Mouse (Mus musculus): ENCODE measurements at regions not wholly inside any gene's neighbourhood (a gene's known extent, or its start where the extent isn't known, plus 50 kb on each side); places are given as distances from the start of the nearest gene placed in this dataset.

DNA sequence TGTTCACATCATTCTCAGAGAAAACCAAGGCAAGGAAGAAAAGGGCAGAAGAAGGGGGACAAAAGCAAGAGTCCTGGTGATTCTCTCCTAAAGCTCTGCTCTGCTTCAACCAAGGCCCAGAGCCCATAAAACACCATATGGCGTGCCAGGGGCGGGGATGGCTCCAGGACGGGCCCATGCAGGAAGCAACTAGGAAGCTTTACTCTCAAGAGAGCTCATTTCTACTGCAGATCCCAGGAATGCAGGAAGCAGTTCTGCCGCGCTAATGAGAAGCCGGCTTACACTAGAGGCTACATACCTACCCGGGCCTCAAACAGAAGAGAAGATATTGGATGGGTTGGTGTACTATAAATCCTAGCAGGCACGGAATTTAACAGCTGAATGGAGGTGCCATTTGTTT lies 414.9 kb downstream of the Tns3 start:
- intact Hi-C loops (cut with DNase I), result loop anchor here (5.0 to 10.0 kb wide), 2 partner anchors 158 to 915 kb away; no protein-coding TSS in a partner anchor

DNA sequence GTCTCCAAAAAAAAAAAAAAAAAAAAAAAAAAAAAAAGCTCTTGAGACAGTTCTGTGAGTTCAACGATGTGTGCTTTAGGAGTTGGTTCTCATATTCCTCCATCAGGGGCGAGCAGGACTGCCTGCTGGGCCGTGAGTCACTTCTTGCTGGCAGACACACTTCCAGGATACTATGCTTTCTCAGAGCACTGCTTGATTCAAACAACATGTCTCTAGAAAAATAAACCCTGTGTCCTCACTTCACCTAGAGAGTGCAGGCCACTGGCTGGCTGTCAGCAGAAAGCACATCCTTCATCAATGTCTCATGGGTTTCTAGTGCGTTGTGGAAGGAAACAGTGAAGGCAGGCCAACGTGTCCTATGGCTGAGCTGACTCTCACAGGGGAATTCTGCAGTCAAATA lies 416.8 kb downstream of the Tns3 start:
- intact Hi-C loops (cut with DNase I), result loop anchor here (5.0 to 10.0 kb wide), 2 partner anchors 160 to 913 kb away; no protein-coding TSS in a partner anchor
- H3K27ac ChIP-seq, result no peak overlapping the region
- DNase-seq (ENCODE audit: extremely low spot score in 1 of 2, low spot score in 2 of 2), result no peak
- H3K4me3 ChIP-seq, result no peak overlapping the region
- no peak for TF ChIP-seq CTCF (IDR thresholded peaks at IDR 0.05)

More for the DNA sequence above, 414.9 kb downstream of the Tns3 start:
- TF ChIP-seq CTCF (IDR thresholded peaks at IDR 0.05), result no peak
- H3K4me3 ChIP-seq, result no peak overlapping the region
- no peak for DNase-seq (ENCODE audit: extremely low spot score in 1 of 2, low spot score in 2 of 2)
- no peak overlapping the region for H3K27ac ChIP-seq

DNA sequence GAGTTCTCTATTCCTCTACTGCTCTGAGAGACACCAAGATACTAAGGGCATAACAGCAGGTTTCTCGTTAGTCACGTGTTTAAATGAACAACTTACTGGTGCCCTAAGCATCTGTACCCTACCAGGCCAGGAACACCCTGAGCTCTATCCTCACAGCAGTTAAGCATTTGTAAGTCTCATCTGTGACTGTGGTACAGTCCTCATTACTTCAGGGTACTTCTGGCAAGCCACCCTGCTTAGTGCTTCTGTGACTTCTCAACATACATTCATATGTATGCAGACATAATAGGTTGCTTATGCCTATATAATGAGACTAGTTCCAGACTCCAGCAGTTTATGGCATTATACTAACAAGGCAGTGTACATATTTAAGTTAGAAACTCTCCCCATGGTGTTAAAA lies 417.3 kb downstream of the Tns3 start:
- Histone ChIP-seq H3K27ac (no peak overlapping the region), H3K4me3 (no peak overlapping the region)
- TF ChIP-seq CTCF (IDR thresholded peaks at IDR 0.05), result no peak
- DNase-seq (ENCODE audit: extremely low spot score in 1 of 2, low spot score in 2 of 2), result no peak
- intact Hi-C loops (cut with DNase I), result loop anchor here (5.0 to 10.0 kb wide), 2 partner anchors 160 to 912 kb away; no protein-coding TSS in a partner anchor

DNA sequence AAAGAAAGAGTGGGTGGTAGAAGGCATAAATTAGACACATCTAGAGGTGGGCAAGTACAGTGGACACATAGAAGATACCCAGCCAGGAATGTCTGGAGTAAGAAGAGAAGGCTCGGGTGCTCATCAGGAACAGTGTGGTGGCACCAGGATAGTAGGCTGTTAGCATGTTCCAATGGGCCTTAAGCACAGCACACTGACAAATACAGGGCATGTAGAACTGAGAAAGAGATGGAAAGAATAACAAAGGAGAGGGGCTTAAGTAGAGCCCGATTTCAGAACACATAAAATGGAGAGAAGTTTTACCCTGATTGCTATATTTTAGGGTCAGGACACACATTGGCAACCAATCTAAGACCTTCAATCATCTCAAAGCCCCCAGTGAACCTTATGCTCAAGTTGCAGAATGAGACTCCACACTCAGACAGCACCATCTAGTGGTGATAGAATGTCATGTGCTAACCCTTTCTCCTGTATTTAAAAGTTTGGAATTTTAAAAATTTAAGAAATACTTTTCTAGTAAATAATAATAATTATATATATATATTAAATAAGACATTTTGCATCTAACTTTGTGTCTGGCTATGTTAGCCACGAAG lies 418.8 kb downstream of the Tns3 start:
- H3K4me3 ChIP-seq, result no peak overlapping the region
- DNase-seq (ENCODE audit: extremely low spot score in 1 of 2, low spot score in 2 of 2), result no peak
- peak; percentile 76 for TF ChIP-seq CTCF (IDR thresholded peaks at IDR 0.05)
- no peak overlapping the region for H3K27ac ChIP-seq
- intact Hi-C loops (cut with DNase I), result loop anchor here (1.0 to 10.0 kb wide), 3 partner anchors 162 to 1030 kb away; no protein-coding TSS in a partner anchor

DNA sequence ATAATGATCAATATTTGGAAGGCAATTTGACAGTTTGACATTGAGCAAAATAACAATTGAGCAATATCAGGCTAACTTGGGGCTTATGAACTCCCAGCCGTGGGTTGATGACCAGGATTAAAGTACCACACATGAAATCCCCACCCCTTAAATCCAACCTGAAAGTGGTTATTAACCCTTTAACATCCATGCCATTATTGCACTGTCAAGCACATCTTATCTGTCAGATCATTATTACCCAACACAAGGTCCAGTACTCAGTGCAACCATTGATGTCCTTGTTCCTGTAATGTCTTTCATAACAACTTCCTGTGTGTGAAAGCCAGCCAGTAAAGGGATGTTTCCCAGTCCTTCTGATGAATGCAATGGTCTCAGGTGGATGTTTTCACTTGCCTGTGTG lies 425.8 kb downstream of the Tns3 start:
- DNase-seq (ENCODE audit: extremely low spot score in 1 of 2, low spot score in 2 of 2), result no peak
- Histone ChIP-seq H3K27ac (no peak overlapping the region), H3K4me3 (no peak overlapping the region)
- TF ChIP-seq CTCF (IDR thresholded peaks at IDR 0.05), result no peak
- intact Hi-C loops (cut with DNase I), result no loop called here

DNA sequence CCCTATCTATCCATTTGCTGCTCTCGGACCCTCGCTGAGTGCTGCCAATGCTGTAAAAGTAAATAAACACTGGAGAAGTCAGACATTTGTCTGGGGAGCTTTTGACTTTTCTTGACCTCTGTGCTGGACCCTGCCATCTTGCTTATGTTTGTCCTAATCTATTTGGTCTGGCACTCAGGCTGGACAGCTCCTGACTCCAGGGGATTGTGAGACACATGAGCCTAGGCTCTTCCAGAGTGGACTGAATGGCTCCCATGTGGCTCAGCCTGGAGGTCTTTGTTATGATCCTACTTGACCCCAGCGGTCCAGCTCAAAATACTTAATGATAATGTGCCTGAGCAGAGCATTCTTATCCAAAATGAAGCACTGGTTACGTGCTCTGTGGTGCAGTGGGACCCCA lies 426.8 kb downstream of the Tns3 start:
- DNase-seq (ENCODE audit: extremely low spot score in 1 of 2, low spot score in 2 of 2), result no peak
- no peak overlapping the region for H3K4me3 ChIP-seq
- no peak overlapping the region for H3K27ac ChIP-seq
- no peak for TF ChIP-seq CTCF (IDR thresholded peaks at IDR 0.05)
- intact Hi-C loops (cut with DNase I), result no loop called here

DNA sequence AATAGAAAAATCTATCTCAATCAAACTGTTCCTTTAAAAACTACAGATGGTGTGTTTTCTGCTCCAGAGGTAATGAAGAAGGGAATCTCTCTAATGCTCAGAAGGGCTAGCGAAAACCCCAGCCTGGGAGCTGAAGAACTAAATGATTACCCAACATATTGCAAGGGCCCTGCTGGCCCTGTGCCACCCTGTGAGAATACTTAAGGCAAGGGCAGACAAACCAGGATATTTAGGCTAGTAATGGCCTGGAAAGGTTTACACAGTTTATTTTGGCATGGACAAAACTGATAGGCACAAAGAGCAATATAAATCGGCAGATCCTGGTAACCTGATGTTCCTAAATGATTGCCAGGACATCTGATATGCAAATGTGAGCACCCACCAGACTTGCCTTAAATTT lies 428.3 kb downstream of the Tns3 start:
- no peak for DNase-seq (ENCODE audit: extremely low spot score in 1 of 2, low spot score in 2 of 2)
- intact Hi-C loops (cut with DNase I), result no loop called here
- no peak for TF ChIP-seq CTCF (IDR thresholded peaks at IDR 0.05)
- H3K27ac ChIP-seq, result no peak overlapping the region
- H3K4me3 ChIP-seq, result no peak overlapping the region

DNA sequence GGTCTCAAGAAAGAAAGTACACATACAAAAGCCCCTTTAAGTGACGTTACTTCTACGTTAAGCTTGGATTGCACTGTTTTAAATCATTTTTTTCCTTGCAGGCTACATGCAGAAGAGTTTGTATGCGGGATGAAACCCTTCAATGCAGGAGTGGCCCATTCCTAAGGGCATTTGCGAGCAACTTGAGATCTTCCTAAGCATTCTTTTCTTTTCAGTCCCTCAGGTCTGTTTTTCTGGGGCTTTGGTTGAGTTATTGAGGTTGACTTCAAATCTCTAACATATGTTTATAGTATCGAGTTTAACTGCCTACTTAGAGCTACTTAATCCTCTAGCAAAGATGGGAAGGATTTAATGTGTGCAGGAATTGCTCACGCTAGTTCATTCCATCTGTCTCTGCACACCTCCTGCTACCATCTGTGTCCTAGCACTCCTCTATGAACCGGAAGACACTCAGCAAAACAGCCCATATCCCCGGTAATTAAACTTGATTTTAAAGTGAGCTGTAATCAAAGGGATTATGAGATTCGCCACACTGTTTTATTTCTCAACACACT lies 431.6 kb downstream of the Tns3 start:
- intact Hi-C loops (cut with DNase I), result no loop called here
- TF ChIP-seq CTCF (IDR thresholded peaks at IDR 0.05), result no peak
- no peak overlapping the region for H3K4me3 ChIP-seq
- H3K27ac ChIP-seq, result no peak overlapping the region
- no peak for DNase-seq (ENCODE audit: extremely low spot score in 1 of 2, low spot score in 2 of 2)

DNA sequence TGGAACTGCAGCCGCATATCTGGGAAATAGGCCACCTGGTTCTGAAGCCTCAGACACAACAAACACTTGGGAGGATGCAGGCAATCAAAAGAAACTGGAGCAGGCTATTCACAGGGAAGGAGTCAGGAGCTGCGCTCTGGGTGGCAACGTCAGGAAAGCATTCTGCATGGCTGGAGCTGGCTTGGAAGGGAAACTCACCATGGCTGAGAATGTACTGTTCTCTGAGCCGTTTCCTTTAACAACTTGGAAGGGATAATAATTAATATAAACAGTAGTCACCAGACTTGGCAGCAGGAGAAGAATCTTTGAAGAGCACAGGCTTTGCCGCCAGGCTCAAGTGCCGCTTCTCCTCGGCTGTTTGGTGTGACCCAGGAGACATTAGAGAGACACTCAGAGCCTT lies 434.5 kb downstream of the Tns3 start:
- peak in 1 of 2 experiments; percentile 13 for DNase-seq (ENCODE audit: extremely low spot score in 1 of 2, low spot score in 2 of 2)
- TF ChIP-seq CTCF (IDR thresholded peaks at IDR 0.05), result no peak
- intact Hi-C loops (cut with DNase I), result no loop called here
- Histone ChIP-seq H3K27ac (no peak overlapping the region), H3K4me3 (no peak overlapping the region)

DNA sequence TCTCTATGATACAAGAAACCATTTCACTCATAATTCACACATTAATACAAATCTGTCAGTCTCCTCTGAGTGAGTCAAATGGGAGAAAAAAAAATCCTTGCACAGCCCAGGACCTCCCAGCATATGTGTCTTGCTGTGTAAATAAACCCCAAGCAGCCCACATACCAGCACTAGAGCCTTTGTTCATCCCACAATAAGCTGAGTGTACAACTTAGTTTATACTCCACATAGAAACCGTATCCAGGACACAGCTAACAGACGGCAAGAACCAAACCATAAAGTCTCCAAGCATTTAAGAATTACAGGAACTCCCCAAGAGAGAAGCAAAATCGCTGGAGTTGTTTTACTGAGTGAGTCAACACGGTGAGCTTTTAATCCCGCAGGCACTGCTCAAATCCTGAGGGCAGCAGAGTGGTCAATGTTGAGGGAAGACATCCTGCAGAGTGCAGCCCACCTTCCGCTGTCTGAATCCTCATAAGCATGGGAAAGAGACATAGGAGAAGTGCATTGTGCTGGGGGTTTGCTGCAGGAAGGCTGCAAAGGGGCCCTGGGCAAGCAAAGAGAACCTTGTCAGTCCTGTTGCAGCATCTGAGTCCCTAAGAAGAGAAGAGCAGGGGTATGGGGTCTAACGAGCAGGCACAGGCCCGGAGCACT lies 436.4 kb downstream of the Tns3 start:
- DNase-seq (ENCODE audit: extremely low spot score in 1 of 2, low spot score in 2 of 2), result no peak
- intact Hi-C loops (cut with DNase I), result no loop called here
- Histone ChIP-seq H3K27ac (no peak overlapping the region), H3K4me3 (no peak overlapping the region)
- TF ChIP-seq CTCF (IDR thresholded peaks at IDR 0.05), result no peak

DNA sequence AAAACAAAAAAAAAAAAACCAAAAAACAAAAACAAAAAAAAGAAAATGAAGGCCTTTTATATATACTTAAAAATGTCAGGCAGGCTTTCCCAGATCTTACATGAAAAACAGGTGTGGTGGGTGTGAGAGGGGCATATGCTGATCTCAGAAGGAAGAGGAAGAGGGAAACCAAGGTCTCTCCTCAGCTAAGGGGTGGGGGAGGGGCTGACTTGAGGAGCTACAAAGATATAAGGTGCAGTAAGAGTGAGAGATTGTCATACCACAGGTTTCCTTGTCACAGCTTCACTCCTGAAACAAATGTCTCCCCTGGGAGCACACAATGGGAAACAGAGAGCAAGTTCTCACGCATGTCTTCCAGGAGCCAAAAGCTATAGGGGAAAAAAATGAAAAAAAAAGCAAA lies 440.0 kb downstream of the Tns3 start:
- intact Hi-C loops (cut with DNase I), result no loop called here
- Histone ChIP-seq H3K4me3 (no peak overlapping the region), H3K27ac (no peak overlapping the region)
- TF ChIP-seq CTCF (IDR thresholded peaks at IDR 0.05), result no peak
- DNase-seq (ENCODE audit: extremely low spot score in 1 of 2, low spot score in 2 of 2), result no peak

DNA sequence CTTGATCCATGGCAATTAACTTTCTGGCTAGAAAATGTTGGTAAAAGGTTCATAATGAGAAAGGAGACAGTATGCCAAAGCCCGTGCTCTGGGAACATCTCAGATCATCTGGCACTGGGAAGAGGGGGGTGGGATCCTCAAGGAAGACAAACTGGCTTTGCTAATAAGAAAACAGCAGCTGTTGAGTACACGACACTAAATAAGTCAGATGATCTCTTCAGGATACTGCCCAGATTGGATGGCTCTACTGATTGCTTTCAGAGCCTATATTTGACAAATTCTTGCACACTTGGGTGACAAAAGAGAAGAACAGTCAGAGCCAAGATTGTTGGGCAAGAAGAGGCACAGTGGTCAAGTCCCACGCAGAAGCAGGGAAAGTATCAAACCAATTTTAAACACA lies 443.7 kb downstream of the Tns3 start:
- H3K27ac ChIP-seq, result no peak overlapping the region
- H3K4me3 ChIP-seq, result no peak overlapping the region
- no peak for DNase-seq (ENCODE audit: extremely low spot score in 1 of 2, low spot score in 2 of 2)
- intact Hi-C loops (cut with DNase I), result no loop called here
- TF ChIP-seq CTCF (IDR thresholded peaks at IDR 0.05), result no peak

DNA sequence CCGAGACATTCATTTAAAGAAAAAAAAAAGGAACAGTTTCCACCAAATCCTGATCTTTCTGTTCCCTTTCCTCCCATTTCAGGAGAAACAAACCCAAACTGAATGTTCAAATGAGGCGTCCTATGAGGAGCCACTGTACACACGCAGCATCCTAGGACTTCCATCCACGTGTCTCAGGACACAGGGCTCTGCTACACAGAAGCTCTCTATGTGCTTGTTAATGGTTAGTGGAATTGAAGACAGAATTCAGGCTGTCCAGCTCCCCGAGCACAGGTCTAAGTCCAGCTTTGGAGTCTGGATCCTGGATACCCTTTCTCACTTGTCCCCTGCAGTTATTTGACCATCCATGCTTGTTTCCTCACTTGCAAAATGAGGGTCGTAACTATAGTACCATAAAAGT lies 444.4 kb downstream of the Tns3 start:
- intact Hi-C loops (cut with DNase I), result no loop called here
- H3K4me3 ChIP-seq, result no peak overlapping the region
- no peak for TF ChIP-seq CTCF (IDR thresholded peaks at IDR 0.05)
- no peak for DNase-seq (ENCODE audit: extremely low spot score in 1 of 2, low spot score in 2 of 2)
- no peak overlapping the region for H3K27ac ChIP-seq

Data from left cerebral cortex, adult 2 months (tissue).